Mouse (Mus musculus) erythroblast, embryonic 14.5 days (primary cell): Measurements from ENCODE around the gene Gemin6. TPM values are rescaled to one million over a fixed set of nuclear protein-coding genes. Genes with fewer than 3 reads are reported as not detected.
"Not testable (repeated sequence)": the region's sequence is repeated elsewhere in the genome, so short reads cannot be mapped to it uniquely, and the experiment has no call there.

Experiments used
- H3K27me3 ChIP-seq: 2 replicates; pipeline ENCODE4 v1.6.1; 2012; ENCODE audit warnings: inconsistent platforms; ENCODE audit not compliant: control insufficient read depth
- H3K36me3 ChIP-seq: 2 replicates; pipeline ENCODE4 v1.6.1; 2012; ENCODE audit warnings: mild to moderate bottlenecking, inconsistent platforms; ENCODE audit not compliant: control insufficient read depth
- H3K4me1 ChIP-seq: 2 replicates; pipeline ENCODE4 v1.6.1; 2012; ENCODE audit warnings: inconsistent platforms; ENCODE audit not compliant: control insufficient read depth
- H3K4me3 ChIP-seq: replicated peaks from 2 replicates; pipeline ENCODE3; 2012; ENCODE audit warnings: moderate library complexity, mild to moderate bottlenecking, inconsistent platforms
- H3K9me3 ChIP-seq: 2 replicates; pipeline ENCODE4 v1.6.1; 2012; ENCODE audit warnings: low read length, inconsistent platforms, mixed read lengths; ENCODE audit not compliant: control insufficient read depth
- GATA1 ChIP-seq: IDR thresholded peaks from 2 replicates; pipeline ENCODE4 v1.6.1; 2012; ENCODE audit warnings: low read length, inconsistent platforms, mixed read lengths
- TAL1 ChIP-seq: IDR thresholded peaks from 3 replicates; pipeline ENCODE4 v1.6.1; 2012; ENCODE audit warnings: low read length, inconsistent platforms, mixed read lengths
- polyA plus RNA-seq: library from polyadenylated mRNA; stranded (reverse); fragments of >175 nt; gene quantifications from 2 replicates; pipeline ENCODE4 v1.2.3, GENCODE M21; 2012

The Gemin6 gene
- polyA plus RNA-seq, 1 experiment: not detected

DNA sequence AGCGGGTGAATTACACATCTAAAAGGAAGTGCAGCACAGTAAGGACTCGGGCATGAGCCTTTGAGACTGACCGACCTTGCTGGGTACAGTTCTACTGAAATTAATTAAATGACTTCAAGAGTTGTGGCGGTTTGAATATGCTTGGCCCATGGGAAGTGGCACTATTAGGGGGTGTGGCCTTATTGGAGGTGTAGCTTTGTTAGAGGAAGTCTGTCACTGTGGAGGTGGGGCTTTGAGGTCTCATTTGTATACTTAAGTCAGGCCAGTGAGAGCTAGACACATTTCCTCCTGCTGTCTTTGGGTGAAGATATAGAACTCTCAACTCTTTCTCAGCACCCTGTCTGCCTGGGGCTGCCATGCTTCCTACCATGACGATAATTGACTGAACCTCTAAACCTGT, 30.2 kb downstream of the Gemin6 start:
- Histone ChIP-seq H3K36me3 (peaks cover 69% of the 10 kb centered on the region), H3K27me3 (no peaks in the 10 kb centered on the region), H3K4me3 (no peak overlapping the region), H3K9me3 (no peaks in the 10 kb centered on the region; the same call in 1 of the 2 replicates), H3K4me1 (peaks cover 5% of the 10 kb centered on the region)
- TF ChIP-seq GATA1 (no peak), TAL1 (no peak)

GRCm38 (mm10) chr17:80255208-80255607, 31.0 kb downstream of the Gemin6 start:
- no peak for TF ChIP-seq TAL1
- TF ChIP-seq GATA1: no peak
- H3K27me3 ChIP-seq: no peaks in the 10 kb centered on the region
- H3K36me3 ChIP-seq: peaks cover 67% of the 10 kb centered on the region
- H3K4me3 ChIP-seq: no peak overlapping the region
- H3K4me1 ChIP-seq: peaks cover 5% of the 10 kb centered on the region
- H3K9me3 ChIP-seq: no peaks in the 10 kb centered on the region; the same call in 1 of the 2 replicates

GRCm38 (mm10) chr17:80267065-80267464, 42.8 kb downstream of the Gemin6 start:
- H3K9me3 ChIP-seq: no peaks in the 10 kb centered on the region
- H3K36me3 ChIP-seq: peaks cover 40% of the 10 kb centered on the region
- H3K4me3 ChIP-seq: no peak overlapping the region
- no peak for TF ChIP-seq TAL1
- TF ChIP-seq GATA1: no peak
- H3K27me3 ChIP-seq: no peaks in the 10 kb centered on the region
- H3K4me1 ChIP-seq: no peaks in the 10 kb centered on the region

GRCm38 (mm10) chr17:80268151-80268550, 43.9 kb downstream of the Gemin6 start:
- no peaks in the 10 kb centered on the region for H3K27me3 ChIP-seq
- H3K36me3 ChIP-seq: peaks cover 43% of the 10 kb centered on the region
- no peak overlapping the region for H3K4me3 ChIP-seq
- no peaks in the 10 kb centered on the region for H3K4me1 ChIP-seq
- no peaks in the 10 kb centered on the region for H3K9me3 ChIP-seq
- TF ChIP-seq TAL1 (no peak), GATA1 (no peak)

- not testable (repeated sequence) for H3K4me1 ChIP-seq, H3K4me3 ChIP-seq, H3K9me3 ChIP-seq, H3K27me3 ChIP-seq
- H3K36me3 ChIP-seq: peaks cover 44% of the 10 kb centered on the region
Observed at GRCm38 (mm10) chr17:80270622-80271021, 46.4 kb downstream of the Gemin6 start.

Other genes starting within 250 kb of the Gemin6 start
- gene Hnrnpll, start 162.1 kb upstream of the Gemin6 start, polyA plus RNA-seq: 2.5 TPM in 2 replicates
- 0.02 TPM in 1 of 2 replicates, not detected in the other for gene Galm, start 97.0 kb upstream of the Gemin6 start, polyA plus RNA-seq
- gene Srsf7, start 17.1 kb upstream of the Gemin6 start, polyA plus RNA-seq: 3.6 and 5.4 TPM in 2 replicates
- gene Ttc39d, start 17.0 kb upstream of the Gemin6 start, polyA plus RNA-seq: 0.01 TPM in 1 of 2 replicates, not detected in the other
- gene Morn2, start 65.8 kb downstream of the Gemin6 start, polyA plus RNA-seq: 0.09 and 0.19 TPM in 2 replicates
- 0.24 and 0.26 TPM in 2 replicates for gene Dhx57, start 66.0 kb downstream of the Gemin6 start, polyA plus RNA-seq
- gene Arhgef33, start 83.0 kb downstream of the Gemin6 start, polyA plus RNA-seq: not detected in 2 replicates
- gene Gm10190, start 149.1 kb downstream of the Gemin6 start, polyA plus RNA-seq: not detected in 2 replicates